Mouse (Mus musculus) testis, postnatal 14 days (tissue): ENCODE data around the gene Pgm2l1.

Source experiments
- DNase-seq: peaks from one replicate; pipeline ENCODE4 v3.0.0; 2021; ENCODE audit warnings: low spot score

Gene Pgm2l1

DNA sequence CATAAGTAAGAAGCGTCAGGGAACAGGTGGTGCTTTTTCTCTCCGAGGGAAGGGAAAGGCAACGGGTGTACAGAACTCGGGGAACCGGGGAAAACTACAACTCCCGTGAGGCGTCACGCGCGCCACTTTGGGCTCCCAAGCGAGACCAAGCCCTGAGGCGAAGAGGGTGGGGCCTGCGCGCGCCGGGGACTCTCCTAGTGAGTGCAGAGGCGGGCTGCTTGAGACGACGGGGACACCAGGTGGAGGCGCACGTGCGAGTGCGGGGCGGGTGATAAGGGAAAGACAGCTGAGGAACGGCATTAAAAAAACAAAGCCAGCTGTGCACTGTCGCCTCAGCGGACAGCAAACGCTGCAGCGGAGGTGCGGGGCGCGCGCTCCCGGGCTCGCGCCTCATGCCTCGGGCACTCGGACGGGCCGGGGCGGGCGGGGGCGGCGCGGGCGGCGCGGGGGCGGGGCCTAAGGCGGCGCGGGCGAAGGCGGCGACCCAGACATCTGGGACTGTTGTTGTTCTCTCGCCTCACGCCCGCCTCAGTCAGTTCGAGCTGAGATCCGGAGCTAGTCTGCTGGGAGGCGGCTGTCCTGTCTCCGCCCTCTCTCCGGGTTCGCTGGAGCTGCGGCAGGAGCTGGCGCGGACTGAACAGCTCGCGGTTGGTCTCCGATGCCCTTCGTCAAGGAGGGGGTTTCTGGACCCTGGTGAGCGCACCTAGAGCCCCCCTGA, at the start of gene Pgm2l1:
Pgm2l1 (plus strand) TSS at position 237 of the 718 bp plus-strand sequence.
- DNase-seq = peak; percentile 97

GRCm38 (mm10) chr7:100178016-100178890, 48.9 kb upstream of the Pgm2l1 start:
- peak; percentile 19 for DNase-seq

DNA sequence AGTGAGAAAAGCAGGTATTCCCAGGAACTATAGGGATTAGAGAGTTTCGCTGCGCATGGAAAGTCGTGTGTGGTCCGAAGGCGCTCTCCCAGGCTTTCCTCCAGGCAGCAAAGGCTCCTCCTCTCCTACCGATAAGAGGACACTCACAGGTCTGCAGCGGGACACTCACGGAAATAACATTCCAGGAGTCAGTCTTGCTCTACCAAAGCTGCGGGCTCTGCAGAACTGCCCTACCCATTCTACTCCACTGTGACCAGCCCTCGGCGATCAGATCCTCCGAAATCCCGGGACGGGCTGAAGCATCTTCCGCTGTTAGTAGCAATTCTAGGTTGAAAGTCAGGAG, 48.3 kb upstream of the Pgm2l1 start:
- DNase-seq = no peak

- DNase-seq = no peak
Measured at GRCm38 (mm10) chr7:100179394-100179793, 47.8 kb upstream of the Pgm2l1 start.

GRCm38 (mm10) chr7:100179836-100180407, 47.3 kb upstream of the Pgm2l1 start:
- DNase-seq = no peak

- DNase-seq = no peak
Measured at GRCm38 (mm10) chr7:100181176-100181575, 46.0 kb upstream of the Pgm2l1 start.

DNA sequence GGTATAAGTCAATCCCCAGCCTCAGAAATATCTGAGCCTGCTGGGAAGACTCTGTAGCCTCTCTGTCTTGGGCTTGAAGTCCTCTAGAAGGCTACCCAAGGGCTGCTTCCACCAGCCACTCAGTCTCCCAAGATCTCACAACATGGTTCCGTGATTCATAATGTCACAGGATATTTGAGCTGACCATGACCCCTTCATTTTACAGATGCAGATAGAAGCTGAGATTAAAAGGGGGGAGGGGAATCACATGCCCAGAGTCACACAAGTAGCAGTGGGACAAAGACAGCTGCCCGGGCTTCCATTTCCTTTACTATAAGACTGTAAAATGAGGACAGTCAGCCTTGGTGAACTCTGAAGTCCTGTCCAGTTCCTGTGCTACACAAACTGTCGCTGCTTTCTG, 45.6 kb upstream of the Pgm2l1 start:
- no peak for DNase-seq

GRCm38 (mm10) chr7:100182388-100182787, 44.8 kb upstream of the Pgm2l1 start:
- no peak for DNase-seq

GRCm38 (mm10) chr7:100187601-100188000, 39.6 kb upstream of the Pgm2l1 start:
- DNase-seq = no peak

DNA sequence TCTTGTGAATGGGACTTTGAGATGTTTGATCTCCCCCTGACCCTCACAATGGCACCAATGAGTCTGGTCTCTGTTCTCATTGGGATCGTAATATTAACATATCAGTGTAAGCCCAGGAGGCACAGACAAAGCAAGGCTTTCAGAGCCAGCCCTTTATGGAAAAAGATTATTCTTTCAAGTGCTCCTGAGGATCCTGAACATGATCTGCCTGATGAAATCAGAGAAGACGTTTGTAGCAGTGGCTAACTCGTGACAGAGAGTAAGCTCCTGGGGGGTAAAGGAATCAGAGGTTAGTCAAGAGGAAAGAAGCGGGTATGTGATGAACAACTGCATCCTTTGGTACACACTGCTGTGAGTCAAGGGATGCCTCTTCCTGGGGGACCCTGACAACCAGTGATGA, 37.0 kb upstream of the Pgm2l1 start:
- no peak for DNase-seq

GRCm38 (mm10) chr7:100190778-100191177, 36.4 kb upstream of the Pgm2l1 start:
- no peak for DNase-seq

DNA sequence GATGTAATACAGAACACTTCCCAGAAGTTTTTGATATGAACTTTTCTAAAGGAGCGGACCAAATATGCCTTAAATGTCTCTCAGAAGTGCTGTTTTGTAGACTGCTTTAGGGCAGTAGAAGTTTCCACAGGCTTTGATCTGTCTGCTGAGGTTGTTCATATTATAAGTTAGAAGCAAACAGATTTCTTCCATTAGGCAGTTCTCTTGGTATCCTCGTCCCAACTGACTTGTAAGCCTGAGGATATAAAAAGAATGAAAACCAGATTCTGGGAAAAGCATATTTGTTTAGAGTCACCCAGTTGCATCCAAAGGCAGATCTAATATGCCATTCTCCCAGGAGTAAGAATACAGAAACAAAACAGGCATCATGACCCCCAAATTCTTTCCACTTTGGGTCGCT, 26.0 kb upstream of the Pgm2l1 start:
- no peak for DNase-seq

DNA sequence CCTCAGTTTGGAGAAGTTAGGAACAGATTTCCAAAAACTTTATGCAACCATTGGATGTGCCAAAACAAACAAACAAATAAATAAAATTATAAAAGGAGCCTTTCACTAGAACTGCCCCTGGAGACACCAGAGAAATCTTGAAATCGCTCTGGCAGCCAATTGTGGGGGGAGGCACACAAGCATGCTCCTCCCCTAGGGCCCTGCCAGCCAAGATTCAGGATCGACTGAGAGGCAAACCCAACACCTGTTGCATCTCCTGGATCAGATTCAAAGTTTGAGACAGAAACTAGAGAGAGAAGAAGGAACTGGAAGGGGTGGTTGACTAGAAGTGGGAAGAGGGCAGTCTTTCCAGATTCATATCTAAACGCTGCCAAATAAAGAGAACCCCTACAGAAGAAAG, 23.6 kb upstream of the Pgm2l1 start:
- no peak for DNase-seq

- no peak for DNase-seq
Measured at GRCm38 (mm10) chr7:100204871-100205270, 22.3 kb upstream of the Pgm2l1 start.

DNA sequence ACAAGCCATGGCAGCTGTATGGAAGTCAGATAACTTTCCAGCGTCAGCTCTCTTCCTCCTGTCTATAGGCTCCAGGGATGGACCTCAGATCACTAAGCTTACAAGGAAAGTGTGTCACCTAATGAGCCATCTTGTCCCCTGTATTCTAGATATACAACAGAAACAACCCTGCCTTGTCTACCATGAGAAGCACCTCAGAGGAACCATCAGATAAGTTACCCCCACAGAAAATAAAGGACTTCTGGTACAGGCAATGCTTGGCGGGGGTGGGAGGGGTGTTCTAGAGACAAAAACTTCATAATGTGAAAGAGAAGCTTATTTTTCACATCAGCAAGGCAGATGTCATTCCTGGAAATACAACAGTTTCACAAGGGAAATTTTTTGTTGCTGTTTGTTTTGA, 21.1 kb upstream of the Pgm2l1 start:
- no peak for DNase-seq

GRCm38 (mm10) chr7:100207886-100208285, 19.3 kb upstream of the Pgm2l1 start:
- DNase-seq = no peak

DNA sequence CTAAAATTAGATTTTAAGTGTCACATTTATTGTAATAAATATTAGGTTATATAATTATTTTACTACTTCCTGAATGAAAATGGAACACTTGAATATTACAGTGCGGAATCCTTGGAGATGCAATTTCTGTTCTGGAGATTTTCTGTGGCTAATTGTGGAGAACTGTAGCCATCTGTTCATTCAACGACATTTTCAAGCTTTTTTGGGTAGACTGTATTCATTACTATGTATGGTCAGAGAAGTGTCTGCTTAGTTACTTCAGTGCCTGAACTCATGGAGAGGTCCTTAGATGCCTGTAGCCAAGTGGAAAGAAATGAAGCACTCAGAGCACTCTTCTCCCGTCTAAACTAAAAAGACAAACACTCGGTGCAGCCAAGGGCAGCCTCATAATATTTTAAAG, 12.9 kb upstream of the Pgm2l1 start:
- no peak for DNase-seq

GRCm38 (mm10) chr7:100215116-100215732, 12.0 kb upstream of the Pgm2l1 start:
- no peak for DNase-seq

DNA sequence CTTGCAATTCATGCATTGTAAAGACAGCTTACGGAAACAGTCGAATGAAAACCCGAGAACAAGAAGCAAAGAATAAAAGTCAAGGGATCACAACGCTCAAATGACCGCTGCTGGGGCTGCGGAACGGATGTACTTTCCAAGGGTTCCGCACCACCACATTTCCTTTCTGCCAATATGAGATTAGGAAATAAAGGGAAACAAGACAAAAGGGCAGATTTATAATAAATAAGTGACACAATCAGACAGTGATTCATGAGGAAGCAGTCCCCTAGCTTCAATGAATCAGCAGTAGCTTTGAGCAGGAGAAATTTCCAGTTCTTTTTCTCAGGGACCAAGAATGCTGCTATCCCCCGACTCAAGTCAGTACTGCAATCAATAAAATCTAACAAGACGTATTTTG, 11.2 kb upstream of the Pgm2l1 start:
- DNase-seq = no peak

DNA sequence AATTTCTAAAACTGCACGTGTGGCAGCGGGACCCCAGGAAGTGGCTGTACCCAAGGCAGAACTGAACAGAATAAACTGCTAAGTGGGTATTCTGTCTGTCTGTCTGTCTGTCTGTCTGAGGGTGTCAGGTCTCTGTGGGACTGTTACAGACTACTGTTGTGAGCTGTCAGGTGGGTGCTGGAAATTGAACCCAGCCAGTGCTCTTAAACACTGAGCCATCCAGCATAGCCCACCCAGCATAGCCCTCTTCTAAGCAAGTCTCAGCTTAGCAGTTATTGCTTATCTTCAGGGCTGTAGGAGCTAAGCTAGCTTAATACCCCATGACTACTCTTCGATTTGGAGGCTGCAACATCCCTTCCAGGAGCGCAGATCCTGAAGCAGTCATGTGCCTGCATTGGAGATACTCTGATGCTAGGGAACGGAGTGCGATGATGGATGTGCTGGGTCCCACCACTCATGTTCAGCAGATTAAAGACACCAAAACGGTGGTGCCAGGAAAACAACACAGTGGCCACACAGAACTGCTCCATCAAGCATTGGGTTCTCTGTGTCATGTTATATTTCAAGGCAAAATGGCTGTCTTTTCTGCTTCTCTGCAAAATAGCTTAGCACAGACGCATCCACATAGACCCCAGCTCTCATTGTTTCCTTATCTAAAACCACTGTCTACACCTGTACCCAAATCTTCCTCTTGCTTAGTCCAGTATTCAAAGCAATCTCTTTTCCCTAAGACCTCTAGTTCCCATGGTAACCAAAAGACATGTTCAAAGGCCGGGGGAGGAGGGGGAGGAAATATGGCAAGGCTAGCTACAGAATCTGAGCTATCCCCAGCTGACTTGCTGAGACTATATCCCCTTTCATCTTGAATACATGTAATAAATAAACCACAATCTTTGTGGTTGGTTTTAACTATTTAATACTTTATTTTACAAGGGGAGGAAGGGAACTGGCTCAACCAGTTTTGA, 10.3 kb upstream of the Pgm2l1 start:
- DNase-seq = no peak

DNA sequence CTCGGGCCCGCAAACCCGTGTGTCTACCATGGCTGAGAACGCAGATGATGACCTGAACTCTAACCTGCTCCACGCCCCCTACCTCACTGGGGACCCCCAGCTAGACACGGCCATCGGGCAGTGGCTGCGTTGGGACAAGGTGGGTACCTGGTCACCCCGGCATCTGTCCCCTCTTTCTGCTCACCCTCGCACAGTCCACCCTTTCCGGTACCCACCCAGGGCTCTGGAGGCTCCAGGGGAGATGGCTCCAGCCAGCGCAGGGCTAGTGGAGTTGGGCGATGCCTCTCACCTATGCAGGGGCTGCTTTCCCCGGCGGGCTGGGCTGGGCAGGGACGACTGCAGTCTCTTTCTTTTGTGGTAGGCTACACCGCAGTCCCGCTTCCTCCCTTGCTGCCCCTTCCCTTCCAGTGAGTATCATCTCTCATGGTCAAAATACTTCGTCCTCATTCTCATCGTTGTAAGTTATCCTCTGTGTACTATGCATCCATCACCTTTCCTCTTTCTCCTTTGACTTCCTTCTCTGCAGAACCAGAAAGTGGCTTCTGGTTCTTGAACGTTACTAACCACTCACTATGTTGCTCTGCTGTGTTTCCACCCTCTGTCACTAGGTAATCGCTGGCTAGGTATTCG, 817 bp downstream of the Pgm2l1 start:
- no peak for DNase-seq
